Mouse (Mus musculus): ENCODE data around the gene Cd164. TPM values are rescaled to one million over a fixed set of nuclear protein-coding genes. Genes with fewer than 3 reads are reported as not detected.

Gene Cd164
- polyA plus RNA-seq, 1 experiment, result 291 TPM

- DNase-seq, result no peak
- H3K4me1 ChIP-seq (ENCODE audit: control insufficient read depth, insufficient read depth, low read length), result peaks cover 3% of the 10 kb centered on the region; the same call in 1 of the 2 replicates
- H3K27me3 ChIP-seq (replicated peaks; ENCODE audit: control insufficient read depth, insufficient read depth, low read length), result no peaks in the 10 kb centered on the region
- WGBS, result 97% methylated on average over 4 of the region's 4 CpGs
- H3K36me3 ChIP-seq (ENCODE audit: control insufficient read depth, insufficient read depth, low read length), result peaks cover 2% of the 10 kb centered on the region; the same call in 1 of the 2 replicates
- TF ChIP-seq CTCF (conservative IDR thresholded peaks at IDR 0.05; ENCODE audit: insufficient read depth, insufficient read length, low read depth, low read length) (no peak), POLR2A (IDR thresholded peaks at IDR 0.05; ENCODE audit: low read depth, low read length) (no peak)
- no peak overlapping the region for H3K4me3 ChIP-seq (ENCODE audit: insufficient read depth, low read depth, low read length)
- no peak overlapping the region for H3K27ac ChIP-seq (ENCODE audit: insufficient read depth, low read depth, low read length)
Observed at GRCm38 (mm10) chr10:41537226-41537982, 18.2 kb downstream of the Cd164 start.

- TF ChIP-seq POLR2A (IDR thresholded peaks at IDR 0.05; ENCODE audit: low read depth, low read length), result no peak
- no peak for TF ChIP-seq CTCF (conservative IDR thresholded peaks at IDR 0.05; ENCODE audit: insufficient read depth, insufficient read length, low read depth, low read length)
Observed at GRCm38 (mm10) chr10:41537983-41538330, 18.7 kb downstream of the Cd164 start.

GRCm38 (mm10) chr10:41538986-41539385 lies 19.8 kb downstream of the Cd164 start:
- no peak for TF ChIP-seq POLR2A (IDR thresholded peaks at IDR 0.05; ENCODE audit: low read depth, low read length)
- 93% methylated on average over 4 of the region's 4 CpGs for WGBS
- Histone ChIP-seq H3K4me3 (ENCODE audit: insufficient read depth, low read depth, low read length) (no peak overlapping the region), H3K27ac (ENCODE audit: insufficient read depth, low read depth, low read length) (no peak overlapping the region), H3K36me3 (ENCODE audit: control insufficient read depth, insufficient read depth, low read length) (no peaks in the 10 kb centered on the region), H3K4me1 (ENCODE audit: control insufficient read depth, insufficient read depth, low read length) (peaks cover 3% of the 10 kb centered on the region; the same call in 1 of the 2 replicates), H3K27me3 (replicated peaks; ENCODE audit: control insufficient read depth, insufficient read depth, low read length) (no peaks in the 10 kb centered on the region)
- no peak for DNase-seq

More at GRCm38 (mm10) chr10:41537983-41538330, 18.7 kb downstream of the Cd164 start:
- no peaks in the 10 kb centered on the region for H3K36me3 ChIP-seq (ENCODE audit: control insufficient read depth, insufficient read depth, low read length)
- H3K27me3 ChIP-seq (replicated peaks; ENCODE audit: control insufficient read depth, insufficient read depth, low read length), result no peaks in the 10 kb centered on the region
- DNase-seq, result no peak
- no peak overlapping the region for H3K4me3 ChIP-seq (ENCODE audit: insufficient read depth, low read depth, low read length)
- no peak overlapping the region for H3K27ac ChIP-seq (ENCODE audit: insufficient read depth, low read depth, low read length)
- peaks cover 3% of the 10 kb centered on the region; the same call in 1 of the 2 replicates for H3K4me1 ChIP-seq (ENCODE audit: control insufficient read depth, insufficient read depth, low read length)
- WGBS, result 93% methylated on average over 3 of the region's 3 CpGs

GRCm38 (mm10) chr10:41542057-41542456 lies 22.8 kb downstream of the Cd164 start:
- H3K4me3 ChIP-seq (ENCODE audit: insufficient read depth, low read depth, low read length), result no peak overlapping the region
- H3K27ac ChIP-seq (ENCODE audit: insufficient read depth, low read depth, low read length), result no peak overlapping the region
- peaks cover 3% of the 10 kb centered on the region; the same call in 1 of the 2 replicates for H3K4me1 ChIP-seq (ENCODE audit: control insufficient read depth, insufficient read depth, low read length)
- WGBS, result 66% methylated on average over 6 of the region's 6 CpGs
- no peaks in the 10 kb centered on the region for H3K27me3 ChIP-seq (replicated peaks; ENCODE audit: control insufficient read depth, insufficient read depth, low read length)
- TF ChIP-seq CTCF (conservative IDR thresholded peaks at IDR 0.05; ENCODE audit: insufficient read depth, insufficient read length, low read depth, low read length), result no peak
- no peak for TF ChIP-seq POLR2A (IDR thresholded peaks at IDR 0.05; ENCODE audit: low read depth, low read length)
- no peaks in the 10 kb centered on the region for H3K36me3 ChIP-seq (ENCODE audit: control insufficient read depth, insufficient read depth, low read length)
- DNase-seq, result peak; percentile 76

- H3K4me1 ChIP-seq (ENCODE audit: control insufficient read depth, insufficient read depth, low read length), result peaks cover 3% of the 10 kb centered on the region; the same call in 1 of the 2 replicates
- WGBS, result 81% methylated on average over 4 of the region's 4 CpGs
- TF ChIP-seq POLR2A (IDR thresholded peaks at IDR 0.05; ENCODE audit: low read depth, low read length) (no peak), CTCF (conservative IDR thresholded peaks at IDR 0.05; ENCODE audit: insufficient read depth, insufficient read length, low read depth, low read length) (no peak)
Observed at GRCm38 (mm10) chr10:41543439-41543838, 24.2 kb downstream of the Cd164 start.

GRCm38 (mm10) chr10:41543844-41544243 lies 24.6 kb downstream of the Cd164 start:
- Histone ChIP-seq H3K4me3 (ENCODE audit: insufficient read depth, low read depth, low read length) (no peak overlapping the region), H3K36me3 (ENCODE audit: control insufficient read depth, insufficient read depth, low read length) (no peaks in the 10 kb centered on the region), H3K27me3 (replicated peaks; ENCODE audit: control insufficient read depth, insufficient read depth, low read length) (no peaks in the 10 kb centered on the region), H3K27ac (ENCODE audit: insufficient read depth, low read depth, low read length) (no peak overlapping the region), H3K4me1 (ENCODE audit: control insufficient read depth, insufficient read depth, low read length) (peaks cover 3% of the 10 kb centered on the region; the same call in 1 of the 2 replicates)
- no peak for DNase-seq
- TF ChIP-seq POLR2A (IDR thresholded peaks at IDR 0.05; ENCODE audit: low read depth, low read length) (no peak), CTCF (conservative IDR thresholded peaks at IDR 0.05; ENCODE audit: insufficient read depth, insufficient read length, low read depth, low read length) (no peak)
- WGBS, result 67% methylated on average over 2 of the region's 2 CpGs

More at GRCm38 (mm10) chr10:41543439-41543838, 24.2 kb downstream of the Cd164 start:
- Histone ChIP-seq H3K27ac (ENCODE audit: insufficient read depth, low read depth, low read length) (no peak overlapping the region), H3K36me3 (ENCODE audit: control insufficient read depth, insufficient read depth, low read length) (no peaks in the 10 kb centered on the region), H3K27me3 (replicated peaks; ENCODE audit: control insufficient read depth, insufficient read depth, low read length) (no peaks in the 10 kb centered on the region), H3K4me3 (ENCODE audit: insufficient read depth, low read depth, low read length) (no peak overlapping the region)
- no peak for DNase-seq

- no peaks in the 10 kb centered on the region for H3K36me3 ChIP-seq (ENCODE audit: control insufficient read depth, insufficient read depth, low read length)
- H3K4me3 ChIP-seq (ENCODE audit: insufficient read depth, low read depth, low read length), result no peak overlapping the region
- no peak for TF ChIP-seq CTCF (conservative IDR thresholded peaks at IDR 0.05; ENCODE audit: insufficient read depth, insufficient read length, low read depth, low read length)
- no peak for TF ChIP-seq POLR2A (IDR thresholded peaks at IDR 0.05; ENCODE audit: low read depth, low read length)
- 11% methylated on average over 7 of the region's 7 CpGs for WGBS
- no peaks in the 10 kb centered on the region for H3K27me3 ChIP-seq (replicated peaks; ENCODE audit: control insufficient read depth, insufficient read depth, low read length)
- peak; percentile 25 for DNase-seq
- no peak overlapping the region for H3K27ac ChIP-seq (ENCODE audit: insufficient read depth, low read depth, low read length)
- peaks cover 3% of the 10 kb centered on the region; the same call in 1 of the 2 replicates for H3K4me1 ChIP-seq (ENCODE audit: control insufficient read depth, insufficient read depth, low read length)
Observed at GRCm38 (mm10) chr10:41544481-41545190, 25.4 kb downstream of the Cd164 start.
